Mouse (Mus musculus): ENCODE data around the gene Zbtb38. TPM values are rescaled to one million over a fixed set of nuclear protein-coding genes. Genes with fewer than 3 reads are reported as not detected.

The Zbtb38 gene
- polyA plus RNA-seq, 1 experiment from 2014 or later: 44.0 TPM

DNA sequence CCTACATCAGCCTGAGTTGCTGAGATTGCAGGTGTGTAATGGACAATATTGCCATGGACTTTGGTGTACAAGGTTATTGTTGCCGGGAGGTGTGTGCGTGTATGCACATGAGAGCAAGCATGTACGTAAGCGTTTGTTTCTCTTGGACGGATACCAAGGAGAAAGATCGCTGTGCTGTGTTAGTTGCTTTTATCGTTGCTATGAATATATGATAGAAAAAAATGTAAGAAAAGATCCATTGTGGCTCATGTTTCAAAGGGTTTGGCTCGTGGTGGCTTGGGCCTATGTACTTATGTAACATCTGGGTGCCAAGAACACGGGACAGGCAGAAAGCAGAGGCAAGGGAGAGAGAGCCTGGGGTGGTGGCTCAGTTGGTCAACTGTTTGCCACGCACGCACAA is 3.1 kb upstream of the Zbtb38 start:
- WGBS: 87% methylated on average over 11 of the region's 11 CpGs

GRCm38 (mm10) chr9:96754625-96754969 is 2.0 kb upstream of the Zbtb38 start:
- Histone ChIP-seq H3K36me3 (no peaks in the 10 kb centered on the region), H3K27ac (no peak overlapping the region), H3K27me3 (no peaks in the 10 kb centered on the region), H3K4me1 (replicated peaks) (0 out of 2 replicates have a peak, but pooled peaks cover 4% of the 10 kb centered on the region), H3K9ac (no peak overlapping the region), H3K9me3 (no peaks in the 10 kb centered on the region), H3K4me3 (no peak overlapping the region), H3K4me2 (no peak overlapping the region)
- no peak for ATAC-seq (ENCODE audit: low FRiP score)
- 67% methylated on average over 1 of the region's 1 CpGs for WGBS

More for the DNA sequence above, 3.1 kb upstream of the Zbtb38 start:
- Histone ChIP-seq H3K9ac (no peak overlapping the region), H3K4me1 (replicated peaks) (0 out of 2 replicates have a peak, but pooled peaks cover 4% of the 10 kb centered on the region), H3K4me2 (no peak overlapping the region), H3K4me3 (no peak overlapping the region), H3K27ac (no peak overlapping the region), H3K36me3 (no peaks in the 10 kb centered on the region), H3K27me3 (no peaks in the 10 kb centered on the region), H3K9me3 (no peaks in the 10 kb centered on the region)
- no peak for ATAC-seq (ENCODE audit: low FRiP score)

GRCm38 (mm10) chr9:96753921-96754624 is 1.4 kb upstream of the Zbtb38 start:
- ATAC-seq (ENCODE audit: low FRiP score): no peak
- Histone ChIP-seq H3K9me3 (no peaks in the 10 kb centered on the region), H3K4me2 (no peak overlapping the region), H3K4me3 (no peak overlapping the region), H3K27me3 (no peaks in the 10 kb centered on the region), H3K9ac (no peak overlapping the region), H3K36me3 (no peaks in the 10 kb centered on the region), H3K4me1 (replicated peaks) (0 out of 2 replicates have a peak, but pooled peaks cover 4% of the 10 kb centered on the region), H3K27ac (no peak overlapping the region)
- WGBS: 80% methylated on average over 11 of the region's 11 CpGs

- Histone ChIP-seq H3K27ac (no peak overlapping the region), H3K27me3 (no peaks in the 10 kb centered on the region), H3K4me2 (no peak overlapping the region), H3K4me1 (replicated peaks) (no peaks in the 10 kb centered on the region), H3K9ac (no peak overlapping the region), H3K36me3 (no peaks in the 10 kb centered on the region), H3K4me3 (no peak overlapping the region), H3K9me3 (no peaks in the 10 kb centered on the region)
- no peak for ATAC-seq (ENCODE audit: low FRiP score)
- 91% methylated on average over 8 of the region's 8 CpGs for WGBS
These were observed 761 bp upstream of the Zbtb38 start for GRCm38 (mm10) chr9:96753392-96753791.

- no peak for ATAC-seq (ENCODE audit: low FRiP score)
- Histone ChIP-seq H3K27ac (no peak overlapping the region), H3K4me1 (replicated peaks) (no peaks in the 10 kb centered on the region), H3K4me3 (no peak overlapping the region), H3K4me2 (no peak overlapping the region), H3K9ac (no peak overlapping the region), H3K9me3 (no peaks in the 10 kb centered on the region; the same call in 1 of the 2 replicates), H3K27me3 (no peaks in the 10 kb centered on the region), H3K36me3 (no peaks in the 10 kb centered on the region)
- WGBS: 90% methylated on average over 15 of the region's 15 CpGs
These were observed 619 bp downstream of the Zbtb38 start for GRCm38 (mm10) chr9:96751821-96752602.

- ATAC-seq (ENCODE audit: low FRiP score): no peak
- Histone ChIP-seq H3K9ac (no peak overlapping the region), H3K27me3 (no peaks in the 10 kb centered on the region), H3K27ac (no peak overlapping the region), H3K4me1 (replicated peaks) (no peaks in the 10 kb centered on the region), H3K36me3 (no peaks in the 10 kb centered on the region), H3K9me3 (no peaks in the 10 kb centered on the region; the same call in 1 of the 2 replicates), H3K4me2 (no peak overlapping the region), H3K4me3 (no peak overlapping the region)
- 97% methylated on average over 11 of the region's 11 CpGs for WGBS
These were observed 2.0 kb downstream of the Zbtb38 start for GRCm38 (mm10) chr9:96750636-96751035.

DNA sequence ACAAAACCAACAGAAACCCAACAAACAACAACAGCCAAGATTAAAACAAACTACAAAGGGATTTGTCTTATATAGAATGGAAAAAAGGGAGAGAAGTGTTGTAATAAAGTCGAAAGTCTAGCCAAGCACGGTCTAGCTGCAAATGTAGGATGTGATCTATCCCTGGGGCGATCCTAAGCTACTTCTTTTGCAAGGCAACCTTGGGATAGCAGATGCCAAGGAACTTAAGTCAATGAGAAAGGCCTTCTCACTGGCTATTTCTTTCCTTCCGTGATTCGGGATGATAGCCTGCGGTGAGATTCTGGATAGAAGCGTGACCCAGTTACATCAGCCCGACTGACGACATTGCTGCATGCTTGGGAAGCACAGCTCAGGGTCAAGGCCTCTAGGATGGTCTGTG is 6.1 kb downstream of the Zbtb38 start:
- H3K4me2 ChIP-seq: no peak overlapping the region
- H3K9me3 ChIP-seq: no peaks in the 10 kb centered on the region; the same call in 1 of the 2 replicates
- H3K36me3 ChIP-seq: no peaks in the 10 kb centered on the region
- ATAC-seq (ENCODE audit: low FRiP score): no peak
- H3K9ac ChIP-seq: no peak overlapping the region
- no peaks in the 10 kb centered on the region for H3K27me3 ChIP-seq
- no peak overlapping the region for H3K27ac ChIP-seq
- no peak overlapping the region for H3K4me3 ChIP-seq
- WGBS: 95% methylated on average over 9 of the region's 9 CpGs
- H3K4me1 ChIP-seq (replicated peaks): no peaks in the 10 kb centered on the region

DNA sequence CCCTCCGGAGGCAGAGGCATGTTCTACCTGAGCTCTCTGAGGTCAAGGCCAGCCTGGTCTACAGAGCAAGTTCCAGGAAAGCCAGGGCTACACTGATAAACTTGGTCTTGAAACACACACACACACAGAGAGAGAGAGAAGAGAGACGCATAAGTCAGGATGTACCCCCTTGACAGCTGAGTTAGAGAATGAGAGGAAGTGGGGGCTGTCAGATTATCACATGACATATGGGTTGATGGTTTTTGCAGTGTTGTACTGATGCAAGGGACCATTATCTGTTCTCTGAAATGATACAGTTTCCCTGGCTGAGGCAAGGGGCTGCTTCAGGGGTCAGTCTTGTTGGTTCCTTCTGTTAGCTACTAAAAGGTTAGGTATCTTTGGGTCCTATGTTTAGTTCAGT is 7.7 kb downstream of the Zbtb38 start:
- H3K9ac ChIP-seq: no peak overlapping the region
- H3K27ac ChIP-seq: no peak overlapping the region
- peaks cover 7% of the 10 kb centered on the region for H3K4me1 ChIP-seq (replicated peaks)
- H3K4me3 ChIP-seq: no peak overlapping the region
- no peak overlapping the region for H3K4me2 ChIP-seq
- H3K36me3 ChIP-seq: no peaks in the 10 kb centered on the region
- 90% methylated on average over 2 of the region's 2 CpGs for WGBS
- no peaks in the 10 kb centered on the region; the same call in 1 of the 2 replicates for H3K9me3 ChIP-seq
- no peaks in the 10 kb centered on the region for H3K27me3 ChIP-seq
- ATAC-seq (ENCODE audit: low FRiP score): no peak

GRCm38 (mm10) chr9:96741365-96742085 is 11.1 kb downstream of the Zbtb38 start:
- WGBS: 84% methylated on average over 17 of the region's 17 CpGs
- no peaks in the 10 kb centered on the region for H3K9me3 ChIP-seq
- ATAC-seq (ENCODE audit: low FRiP score): 0 out of 2 replicates have a peak, but pooled peaks have one; percentile 28
- H3K36me3 ChIP-seq: no peaks in the 10 kb centered on the region
- peak overlapping the region; percentile 6; the same call in 1 of the 2 replicates for H3K27ac ChIP-seq
- H3K4me3 ChIP-seq: no peak overlapping the region
- H3K27me3 ChIP-seq: no peaks in the 10 kb centered on the region
- no peak overlapping the region for H3K9ac ChIP-seq
- H3K4me2 ChIP-seq: no peak overlapping the region
- H3K4me1 ChIP-seq (replicated peaks): peaks cover 7% of the 10 kb centered on the region

GRCm38 (mm10) chr9:96740712-96741364 is 11.8 kb downstream of the Zbtb38 start:
- H3K36me3 ChIP-seq: no peaks in the 10 kb centered on the region
- no peaks in the 10 kb centered on the region for H3K9me3 ChIP-seq
- H3K9ac ChIP-seq: no peak overlapping the region
- H3K4me2 ChIP-seq: no peak overlapping the region
- 77% methylated on average over 15 of the region's 15 CpGs for WGBS
- H3K27me3 ChIP-seq: no peaks in the 10 kb centered on the region
- H3K4me3 ChIP-seq: no peak overlapping the region
- ATAC-seq (ENCODE audit: low FRiP score): 0 out of 2 replicates have a peak, but pooled peaks have one; percentile 39
- peak overlapping the region; percentile 6; the same call in 1 of the 2 replicates for H3K27ac ChIP-seq
- peaks cover 11% of the 10 kb centered on the region for H3K4me1 ChIP-seq (replicated peaks)

GRCm38 (mm10) chr9:96739808-96740711 is 12.6 kb downstream of the Zbtb38 start:
- no peaks in the 10 kb centered on the region for H3K9me3 ChIP-seq
- H3K27ac ChIP-seq: no peak overlapping the region
- no peak overlapping the region for H3K9ac ChIP-seq

More at GRCm38 (mm10) chr9:96739808-96740711, 12.6 kb downstream of the Zbtb38 start:
- no peaks in the 10 kb centered on the region for H3K27me3 ChIP-seq
- H3K4me1 ChIP-seq (replicated peaks): peaks cover 17% of the 10 kb centered on the region
- H3K36me3 ChIP-seq: no peaks in the 10 kb centered on the region
- H3K4me3 ChIP-seq: no peak overlapping the region
- WGBS: 92% methylated on average over 22 of the region's 22 CpGs
- no peak for ATAC-seq (ENCODE audit: low FRiP score)
- H3K4me2 ChIP-seq: no peak overlapping the region

Data from hindbrain, embryonic 13.5 days (tissue).